15 mouse cellular contexts compared by ENCODE assay signal in the genomic region with DNA sequence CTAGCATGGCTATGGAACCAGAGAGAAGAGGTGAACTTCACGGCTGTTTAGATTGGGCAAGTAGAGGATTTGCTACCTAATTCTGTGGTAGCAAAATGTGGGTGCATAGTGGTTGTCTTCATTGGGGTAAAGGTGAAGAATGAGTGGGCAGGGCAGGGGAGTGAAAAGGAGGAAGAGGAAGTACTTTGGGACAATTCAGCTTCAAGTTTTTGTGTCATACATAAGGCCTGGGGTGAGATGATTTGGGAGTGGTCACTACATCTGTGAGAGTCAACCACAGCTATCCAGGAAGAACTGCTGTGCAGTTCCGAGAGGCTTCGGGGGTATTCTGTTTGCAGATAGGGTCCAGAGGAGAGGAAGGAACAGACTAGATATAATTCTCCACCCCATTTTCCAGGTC.
"Had no signal": no experiment of that assay in that cellular context is flagged by ENCODE, and none has a peak within 500 bp of the region (broad histone marks: within the 10 kb centered on the region; RNA-seq: fewer than 3 reads in every experiment).

No protein-coding gene starts in this region.

- DNase-seq: gastrocnemius, postnatal 10 days; gastrocnemius, postnatal 25 days; heart, adult 18-20 months; heart, postnatal 14 days; heart, postnatal 36 days; kidney, adult 11 months; kidney, adult 2 months; kidney, adult 9 months; kidney, postnatal 14 days; kidney, postnatal 36 days; layer of hippocampus, adult 9-11 months; left cerebral cortex, postnatal 4 days had no signal

- ATAC-seq: hindbrain, postnatal 0 days; intestine, embryonic 16.5 days; liver, embryonic 12.5 days had no signal
